Mouse (Mus musculus) lung, adult 2 months (tissue): Measurements from ENCODE around the gene Pnpla8.

Source experiments
- CTCF ChIP-seq: fragments of 200-500 bp; IDR thresholded peaks from 2 replicates; pipeline ENCODE4 v1.5.1; 2011; ENCODE audit warnings: mild to moderate bottlenecking, low read length, control low read depth; ENCODE audit not compliant: insufficient read depth
- POLR2A ChIP-seq: fragments of 200-500 bp; IDR thresholded peaks from 2 replicates; pipeline ENCODE4 v1.6.1; 2011; ENCODE audit warnings: low read depth, mild to moderate bottlenecking, control low read depth, low read length, borderline replicate concordance; ENCODE audit errors: extremely low read depth

DNA sequence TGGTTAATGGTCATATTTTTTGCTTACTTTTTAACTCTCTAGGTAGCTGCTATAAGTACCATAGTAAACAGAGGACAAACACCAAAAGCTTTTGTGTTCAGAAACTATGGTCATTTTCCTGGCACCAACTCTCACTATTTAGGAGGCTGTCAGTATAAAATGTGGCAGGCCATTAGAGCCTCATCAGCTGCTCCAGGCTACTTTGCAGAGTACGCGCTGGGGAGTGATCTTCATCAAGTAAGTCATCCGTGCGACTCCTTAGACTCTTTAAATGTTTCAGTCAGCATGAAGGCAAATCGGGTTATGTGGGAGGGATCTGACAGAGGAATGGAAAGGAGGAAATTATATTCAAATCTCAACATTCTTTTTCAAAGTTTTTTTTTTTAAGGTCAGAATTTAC, 83.7 kb downstream of the Pnpla8 start:
- no peak for TF ChIP-seq CTCF
- no peak for TF ChIP-seq POLR2A
